Mouse (Mus musculus) small intestine, adult 2 months (tissue): ENCODE measurements around the gene Ypel2. TPM values are rescaled to one million over a fixed set of nuclear protein-coding genes. Genes with fewer than 3 reads are reported as not detected.
"Not testable (repeated sequence)": the region's sequence is repeated elsewhere in the genome, so short reads cannot be mapped to it uniquely, and the experiment has no call there.

Source experiments
- H3K27ac ChIP-seq: fragments of 200-500 bp; 2 replicates; pipeline ENCODE4 v1.5.1; 2012; ENCODE audit warnings: low read depth, low read length, control low read depth, inconsistent platforms; ENCODE audit not compliant: insufficient read depth
- H3K27me3 ChIP-seq: fragments of 200-500 bp; 2 replicates; pipeline ENCODE4 v1.6.1; 2012; ENCODE audit warnings: mild to moderate bottlenecking, moderate library complexity, low read length, inconsistent platforms; ENCODE audit not compliant: control insufficient read depth, insufficient read depth
- H3K36me3 ChIP-seq: fragments of 200-500 bp; 2 replicates; pipeline ENCODE4 v1.6.1; 2012; ENCODE audit warnings: mild to moderate bottlenecking, low read length, control low read depth, inconsistent platforms; ENCODE audit not compliant: control insufficient read depth, insufficient read depth
- H3K4me1 ChIP-seq: fragments of 200-500 bp; 2 replicates; pipeline ENCODE4 v1.6.1; 2012; ENCODE audit warnings: low read length, inconsistent platforms, mixed read lengths; ENCODE audit not compliant: control insufficient read depth, insufficient read depth, insufficient read length
- H3K4me3 ChIP-seq: fragments of 200-500 bp; 2 replicates; pipeline ENCODE4 v1.5.1; 2012; ENCODE audit warnings: low read depth, mild to moderate bottlenecking, control low read depth, inconsistent platforms, low read length, moderate library complexity
- CTCF ChIP-seq: fragments of 200-500 bp; IDR thresholded peaks from 2 replicates; pipeline ENCODE4 v1.5.1; 2012; ENCODE audit warnings: low read depth, mild to moderate bottlenecking, control low read depth, inconsistent platforms, low read length, moderate library complexity, mixed read lengths; ENCODE audit not compliant: insufficient replicate concordance, insufficient read length; ENCODE audit errors: extremely low read depth
- POLR2A ChIP-seq: fragments of 200-500 bp; IDR thresholded peaks from 2 replicates; pipeline ENCODE4 v1.6.1; 2012; ENCODE audit warnings: low read depth, mild to moderate bottlenecking, control low read depth, inconsistent platforms, low read length, moderate library complexity
- WGBS: fragments of 180-500 bp; shearing (Covaris S2); methylation state at CpG from one replicate; pipeline ENCODE4 v1.1.7; 2018; 5-methylcytosine and 5-hydroxymethylcytosine counted together
- polyA plus RNA-seq: library from polyadenylated mRNA; depleted of rRNA; stranded (reverse); fragments of >200 nt; gene quantifications from 2 replicates; pipeline ENCODE4 v1.2.3, GENCODE M21; 2012

The Ypel2 gene
- polyA plus RNA-seq, 1 experiment: 5.6 TPM

GRCm38 (mm10) chr11:87025351-87025750, 31.8 kb upstream of the Ypel2 start:
- 62% methylated on average over 3 of the region's 3 CpGs for WGBS
- no peaks in the 10 kb centered on the region for H3K36me3 ChIP-seq
- peak overlapping the region; percentile 98; the same call in 1 of the 2 replicates for H3K27ac ChIP-seq
- no peaks in the 10 kb centered on the region for H3K27me3 ChIP-seq
- TF ChIP-seq POLR2A (no peak), CTCF (no peak)
- H3K4me3 ChIP-seq: no peak overlapping the region
- peaks cover 22% of the 10 kb centered on the region; the same call in 1 of the 2 replicates for H3K4me1 ChIP-seq

- Histone ChIP-seq H3K4me1 (peaks cover 22% of the 10 kb centered on the region; the same call in 1 of the 2 replicates), H3K27ac (peak overlapping the region; percentile 43)
- not testable (repeated sequence) for H3K27me3 ChIP-seq, H3K36me3 ChIP-seq, H3K4me3 ChIP-seq
- WGBS: 26% methylated on average over 8 of the region's 8 CpGs
These were observed 29.7 kb upstream of the Ypel2 start for GRCm38 (mm10) chr11:87023240-87023639.

GRCm38 (mm10) chr11:87022765-87023164, 29.3 kb upstream of the Ypel2 start:
- Histone ChIP-seq H3K27ac (peak overlapping the region; percentile 56), H3K27me3 (no peaks in the 10 kb centered on the region), H3K36me3 (no peaks in the 10 kb centered on the region), H3K4me1 (peaks cover 22% of the 10 kb centered on the region; the same call in 1 of the 2 replicates), H3K4me3 (no peak overlapping the region)
- TF ChIP-seq CTCF: no peak
- TF ChIP-seq POLR2A: no peak
- 14% methylated on average over 4 of the region's 4 CpGs for WGBS

GRCm38 (mm10) chr11:87021551-87021950, 28.0 kb upstream of the Ypel2 start:
- no peaks in the 10 kb centered on the region for H3K27me3 ChIP-seq
- H3K4me3 ChIP-seq: no peak overlapping the region
- no peaks in the 10 kb centered on the region for H3K36me3 ChIP-seq
- no peak for TF ChIP-seq CTCF
- TF ChIP-seq POLR2A: no peak
- no peak overlapping the region for H3K27ac ChIP-seq
- H3K4me1 ChIP-seq: peaks cover 18% of the 10 kb centered on the region; the same call in 1 of the 2 replicates

GRCm38 (mm10) chr11:87020449-87020848, 26.9 kb upstream of the Ypel2 start:
- H3K4me1 ChIP-seq: peaks cover 12% of the 10 kb centered on the region; the same call in 1 of the 2 replicates
- H3K4me3 ChIP-seq: no peak overlapping the region
- no peaks in the 10 kb centered on the region for H3K27me3 ChIP-seq
- H3K36me3 ChIP-seq: no peaks in the 10 kb centered on the region
- no peak for TF ChIP-seq CTCF
- TF ChIP-seq POLR2A: no peak
- WGBS: 89% methylated on average over 5 of the region's 5 CpGs
- no peak overlapping the region for H3K27ac ChIP-seq

- Histone ChIP-seq H3K4me3 (no peak overlapping the region), H3K36me3 (no peaks in the 10 kb centered on the region), H3K27ac (no peak overlapping the region), H3K4me1 (peaks cover 7% of the 10 kb centered on the region; the same call in 1 of the 2 replicates), H3K27me3 (no peaks in the 10 kb centered on the region)
- WGBS: 89% methylated on average over 8 of the region's 8 CpGs
- TF ChIP-seq POLR2A (no peak), CTCF (no peak)
These were observed 25.9 kb upstream of the Ypel2 start for GRCm38 (mm10) chr11:87019431-87019830.

GRCm38 (mm10) chr11:87018081-87018480, 24.6 kb upstream of the Ypel2 start:
- H3K36me3 ChIP-seq: no peaks in the 10 kb centered on the region
- TF ChIP-seq CTCF (no peak), POLR2A (no peak)
- H3K4me1 ChIP-seq: no peaks in the 10 kb centered on the region; the same call in 1 of the 2 replicates
- WGBS: 45% methylated on average over 4 of the region's 4 CpGs
- no peak overlapping the region for H3K27ac ChIP-seq
- H3K4me3 ChIP-seq: no peak overlapping the region
- no peaks in the 10 kb centered on the region for H3K27me3 ChIP-seq

- no peaks in the 10 kb centered on the region for H3K27me3 ChIP-seq
- no peak overlapping the region for H3K27ac ChIP-seq
- TF ChIP-seq POLR2A: no peak
- TF ChIP-seq CTCF: no peak
- no peaks in the 10 kb centered on the region for H3K36me3 ChIP-seq
- H3K4me3 ChIP-seq: no peak overlapping the region
- 86% methylated on average over 3 of the region's 3 CpGs for WGBS
- no peaks in the 10 kb centered on the region for H3K4me1 ChIP-seq
These were observed 22.2 kb upstream of the Ypel2 start for GRCm38 (mm10) chr11:87015691-87016090.
